Mouse (Mus musculus) left cerebral cortex, postnatal 10 days (tissue): Measurements from ENCODE around the gene Car3. TPM values are rescaled to one million over a fixed set of nuclear protein-coding genes. Genes with fewer than 3 reads are reported as not detected.

Experiments
- DNase-seq, 2 experiments: peaks; one replicate each; pipeline ENCODE4 v3.0.0; 2021 to 2022; ENCODE audit warnings: low spot score in 2 of 2, mixed read lengths in 1 of 2; ENCODE audit errors: extremely low spot score in 1 of 2
- intact Hi-C: fragments of 180-260 bp; cut with DNase I; formaldehyde crosslinking; loops from one replicate; pipeline ENCODE4 v1.15.1; 2025
- total RNA-seq, 2 experiments: library from RNA; stranded (reverse); gene quantifications; 2 replicates each; pipeline ENCODE4 v1.2.3; 2021

The Car3 gene
- total RNA-seq, 2 experiments from 2014 or later, result 1.5 to 1.6 TPM

- intact Hi-C loops, result no loop called here
- DNase-seq, result no peak
Measured at GRCm38 (mm10) chr3:14892991-14893390, 29.7 kb downstream of the Car3 start.

GRCm38 (mm10) chr3:14893700-14894099 lies 30.4 kb downstream of the Car3 start:
- DNase-seq, result no peak
- intact Hi-C loops, result no loop called here

DNA sequence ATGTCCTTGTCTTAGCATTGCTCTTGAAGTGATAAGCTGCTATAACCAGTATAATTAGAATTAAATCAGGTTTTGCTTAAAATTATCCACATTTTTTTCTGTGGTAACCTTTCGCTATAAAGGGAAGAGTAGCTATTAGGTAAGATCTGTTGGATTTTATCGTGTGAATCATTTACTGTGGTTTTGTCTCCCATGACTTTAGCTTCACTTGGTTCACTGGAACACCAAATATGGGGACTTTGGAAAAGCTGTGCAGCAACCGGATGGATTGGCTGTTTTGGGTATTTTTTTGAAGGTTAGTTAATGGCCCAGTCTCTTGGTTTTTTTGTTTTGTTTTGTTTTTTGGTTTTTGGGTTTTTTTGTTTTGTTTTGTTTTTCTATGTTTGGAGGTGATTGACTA lies 32.0 kb downstream of the Car3 start:
- intact Hi-C loops, result no loop called here

DNA sequence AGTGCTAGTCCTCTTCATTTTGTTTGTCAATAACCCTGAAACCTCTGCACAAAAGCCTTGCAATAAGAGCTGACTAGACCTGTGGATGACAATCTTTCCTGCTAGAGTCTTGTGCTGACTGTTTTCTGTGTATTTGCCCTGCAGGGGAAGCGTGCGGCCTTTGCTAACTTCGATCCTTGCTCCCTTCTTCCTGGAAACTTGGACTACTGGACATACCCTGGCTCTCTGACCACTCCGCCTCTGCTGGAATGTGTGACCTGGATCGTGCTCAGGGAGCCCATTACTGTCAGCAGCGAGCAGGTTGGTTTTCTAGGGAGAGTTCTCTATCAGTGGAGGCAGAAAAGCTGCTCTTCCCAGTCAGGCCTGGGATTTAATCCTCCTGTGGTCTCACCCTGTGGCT lies 34.5 kb downstream of the Car3 start:
- DNase-seq, result no peak
- intact Hi-C loops, result no loop called here

More for the DNA sequence above, 32.0 kb downstream of the Car3 start:
- DNase-seq, result no peak

DNA sequence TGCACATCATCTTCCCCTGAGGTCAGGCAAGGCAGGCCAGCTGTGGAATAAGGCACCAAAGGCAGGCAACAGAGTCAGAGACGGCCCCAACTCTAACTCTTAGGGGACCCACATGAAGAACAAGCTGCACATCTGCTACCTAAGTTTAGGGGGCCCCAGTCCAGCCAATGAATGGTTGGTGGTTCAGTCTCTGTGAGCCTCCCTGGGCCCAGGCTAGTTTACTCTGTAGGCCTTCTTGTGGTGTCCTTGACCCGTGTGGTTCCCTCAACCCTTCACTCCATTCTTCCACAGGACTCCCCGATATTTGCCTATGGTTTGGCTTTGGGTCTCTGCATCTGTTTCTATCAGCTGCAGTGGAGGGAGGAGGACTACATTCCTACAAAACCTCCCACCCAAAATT lies 40.1 kb downstream of the Car3 start:
- intact Hi-C loops, result no loop called here
- DNase-seq, result no peak

DNA sequence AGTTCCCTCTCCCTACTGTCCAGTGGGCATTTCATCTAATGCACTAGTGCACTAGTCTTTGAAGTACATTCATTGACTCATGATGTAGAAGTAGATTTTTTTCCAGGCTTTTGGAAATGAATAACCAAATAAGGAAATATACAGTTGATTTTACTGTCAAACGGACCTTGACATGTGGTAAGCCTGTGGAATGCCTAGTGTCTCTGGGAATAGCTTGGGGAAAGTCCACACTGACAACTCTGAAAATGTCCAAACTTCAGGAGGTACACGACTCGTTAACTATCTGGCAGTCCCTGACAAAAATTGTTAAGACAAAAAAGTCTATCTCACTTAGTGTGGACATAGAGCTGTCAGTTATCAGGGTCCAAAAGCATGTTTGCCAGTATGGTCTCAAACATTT lies 40.9 kb downstream of the Car3 start:
- intact Hi-C loops, result no loop called here
- no peak for DNase-seq

- no peak for DNase-seq
- intact Hi-C loops, result no loop called here
Measured at GRCm38 (mm10) chr3:14907271-14907670, 44.0 kb downstream of the Car3 start.

DNA sequence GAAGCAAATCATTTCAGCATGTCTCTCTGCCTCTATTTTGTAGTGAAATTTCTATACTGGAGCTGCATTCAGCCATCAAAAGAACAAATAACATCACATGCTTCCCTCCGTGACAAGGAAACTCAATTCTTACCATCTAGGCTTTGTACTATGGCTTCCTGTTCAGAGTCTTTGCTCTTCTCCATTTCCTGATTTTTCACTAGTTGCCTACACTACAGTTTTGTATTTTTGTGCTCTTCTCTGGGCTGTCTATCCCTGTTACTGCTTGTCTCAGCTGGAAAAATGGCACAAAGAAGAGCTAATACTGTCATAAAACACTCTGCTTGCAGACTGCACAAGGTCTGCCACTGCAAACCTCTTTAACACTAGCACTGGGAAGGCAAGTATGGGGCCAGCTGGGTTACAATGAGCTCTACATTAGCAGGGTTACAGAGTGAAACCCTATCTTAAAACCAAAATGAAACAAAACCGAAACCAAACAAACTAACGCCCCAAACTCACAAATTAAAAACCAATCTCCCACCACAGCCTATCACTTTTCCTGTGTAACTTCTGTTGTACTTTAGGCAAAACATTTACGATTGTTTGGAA lies 48.8 kb downstream of the Car3 start:
- no peak for DNase-seq
- intact Hi-C loops, result no loop called here

- intact Hi-C loops, result no loop called here
- DNase-seq, result no peak
Measured at GRCm38 (mm10) chr3:14913774-14914173, 50.5 kb downstream of the Car3 start.

DNA sequence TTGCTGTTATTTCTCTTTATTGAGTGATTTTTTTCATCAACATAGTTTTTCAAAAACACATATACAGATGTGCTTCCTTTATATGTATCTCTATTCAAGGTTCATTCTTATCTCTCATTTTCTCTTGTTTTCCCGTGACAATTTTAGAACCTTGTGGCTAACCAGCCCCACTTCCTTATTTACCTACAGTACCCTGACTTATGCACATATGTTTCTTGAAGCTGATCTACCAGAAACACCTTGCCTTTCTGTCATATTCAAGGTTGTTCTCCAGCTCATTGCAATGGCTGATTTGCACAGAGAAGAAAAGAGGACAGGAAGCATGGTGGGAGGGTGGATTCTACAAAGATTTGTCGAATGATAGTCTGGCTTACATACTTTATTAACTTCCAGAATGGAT lies 52.0 kb downstream of the Car3 start:
- intact Hi-C loops, result no loop called here
- DNase-seq, result no peak

- DNase-seq, result no peak
- intact Hi-C loops, result no loop called here
Measured at GRCm38 (mm10) chr3:14917261-14917660, 53.9 kb downstream of the Car3 start.

Other genes starting within 250 kb of the Car3 start
- 1 to 10 TPM in 1 of 2 experiments, under 1 TPM in 1; 0.89 to 1.2 TPM for gene Car13, start 221.8 kb upstream of the Car3 start, total RNA-seq
- not detected for gene Car1, start 55.1 kb upstream of the Car3 start, total RNA-seq
- gene Car2, start 22.8 kb downstream of the Car3 start, total RNA-seq, result 10 to 100 TPM; 49.6 to 51.3 TPM